Mouse (Mus musculus): Measurements from ENCODE around the gene Lpar1. TPM values are rescaled to one million over a fixed set of nuclear protein-coding genes. Genes with fewer than 3 reads are reported as not detected.
"Not testable (repeated sequence)": the region's sequence is repeated elsewhere in the genome, so short reads cannot be mapped to it uniquely, and the experiment has no call there.

Gene Lpar1
- total RNA-seq, 2 experiments from 2014 or later = 3.5 TPM; not detected in 1

GRCm38 (mm10) chr4:58546441-58547272, 7.0 kb downstream of the Lpar1 start:
- ATAC-seq (replicated peaks; ENCODE audit: poor library complexity, severe bottlenecking) = no peak

- ATAC-seq (replicated peaks; ENCODE audit: poor library complexity, severe bottlenecking) = no peak
Observed at GRCm38 (mm10) chr4:58545888-58546432, 7.7 kb downstream of the Lpar1 start.

GRCm38 (mm10) chr4:58543171-58543570, 10.5 kb downstream of the Lpar1 start:
- ATAC-seq (replicated peaks; ENCODE audit: poor library complexity, severe bottlenecking) = no peak

- ATAC-seq (replicated peaks; ENCODE audit: poor library complexity, severe bottlenecking) = not testable (repeated sequence)
Observed at GRCm38 (mm10) chr4:58542656-58543055, 11.0 kb downstream of the Lpar1 start.

- no peak for ATAC-seq (replicated peaks; ENCODE audit: poor library complexity, severe bottlenecking)
Observed at GRCm38 (mm10) chr4:58540841-58541240, 12.9 kb downstream of the Lpar1 start.

GRCm38 (mm10) chr4:58540385-58540784, 13.3 kb downstream of the Lpar1 start:
- ATAC-seq (replicated peaks; ENCODE audit: poor library complexity, severe bottlenecking) = no peak

- ATAC-seq (replicated peaks; ENCODE audit: poor library complexity, severe bottlenecking) = no peak
Observed at GRCm38 (mm10) chr4:58538696-58539095, 15.0 kb downstream of the Lpar1 start.

- no peak; the same call in 1 of the 2 replicates for ATAC-seq (replicated peaks; ENCODE audit: poor library complexity, severe bottlenecking)
Observed at GRCm38 (mm10) chr4:58535754-58536153, 17.9 kb downstream of the Lpar1 start.

GRCm38 (mm10) chr4:58534726-58535350, 18.9 kb downstream of the Lpar1 start:
- ATAC-seq (replicated peaks; ENCODE audit: poor library complexity, severe bottlenecking) = no peak

GRCm38 (mm10) chr4:58534141-58534571, 19.5 kb downstream of the Lpar1 start:
- no peak for ATAC-seq (replicated peaks; ENCODE audit: poor library complexity, severe bottlenecking)

- ATAC-seq (replicated peaks; ENCODE audit: poor library complexity, severe bottlenecking) = no peak
Observed at GRCm38 (mm10) chr4:58533519-58533918, 20.2 kb downstream of the Lpar1 start.

GRCm38 (mm10) chr4:58532326-58532725, 21.4 kb downstream of the Lpar1 start:
- ATAC-seq (replicated peaks; ENCODE audit: poor library complexity, severe bottlenecking) = no peak

- no peak for ATAC-seq (replicated peaks; ENCODE audit: poor library complexity, severe bottlenecking)
Observed at GRCm38 (mm10) chr4:58530706-58531105, 23.0 kb downstream of the Lpar1 start.

GRCm38 (mm10) chr4:58530279-58530678, 23.4 kb downstream of the Lpar1 start:
- no peak for ATAC-seq (replicated peaks; ENCODE audit: poor library complexity, severe bottlenecking)

- ATAC-seq (replicated peaks; ENCODE audit: poor library complexity, severe bottlenecking) = no peak
Observed at GRCm38 (mm10) chr4:58527852-58528251, 25.8 kb downstream of the Lpar1 start.

- ATAC-seq (replicated peaks; ENCODE audit: poor library complexity, severe bottlenecking) = no peak
Observed at GRCm38 (mm10) chr4:58521137-58521536, 32.6 kb downstream of the Lpar1 start.

- ATAC-seq (replicated peaks; ENCODE audit: poor library complexity, severe bottlenecking) = no peak
Observed at GRCm38 (mm10) chr4:58520531-58520930, 33.2 kb downstream of the Lpar1 start.

GRCm38 (mm10) chr4:58519891-58520290, 33.8 kb downstream of the Lpar1 start:
- no peak for ATAC-seq (replicated peaks; ENCODE audit: poor library complexity, severe bottlenecking)

- no peak for ATAC-seq (replicated peaks; ENCODE audit: poor library complexity, severe bottlenecking)
Observed at GRCm38 (mm10) chr4:58518215-58518988, 35.3 kb downstream of the Lpar1 start.

GRCm38 (mm10) chr4:58516810-58517209, 36.9 kb downstream of the Lpar1 start:
- ATAC-seq (replicated peaks; ENCODE audit: poor library complexity, severe bottlenecking) = no peak

GRCm38 (mm10) chr4:58516221-58516620, 37.5 kb downstream of the Lpar1 start:
- ATAC-seq (replicated peaks; ENCODE audit: poor library complexity, severe bottlenecking) = no peak

Data from granulocyte monocyte progenitor cell, adult 5-6 weeks (primary cell).